Mouse (Mus musculus) E14TG2a.4 (cell line): ENCODE results near the gene Slx1b.

ENCODE experiments used
- CTCF ChIP-seq: conservative IDR thresholded peaks from 2 replicates; pipeline ENCODE4 v1.5.1; 2014; ENCODE audit warnings: low read length
- POU5F1 ChIP-seq: IDR thresholded peaks from 2 replicates; pipeline ENCODE4 v1.6.1; 2014; ENCODE audit warnings: low read length, borderline replicate concordance

DNA sequence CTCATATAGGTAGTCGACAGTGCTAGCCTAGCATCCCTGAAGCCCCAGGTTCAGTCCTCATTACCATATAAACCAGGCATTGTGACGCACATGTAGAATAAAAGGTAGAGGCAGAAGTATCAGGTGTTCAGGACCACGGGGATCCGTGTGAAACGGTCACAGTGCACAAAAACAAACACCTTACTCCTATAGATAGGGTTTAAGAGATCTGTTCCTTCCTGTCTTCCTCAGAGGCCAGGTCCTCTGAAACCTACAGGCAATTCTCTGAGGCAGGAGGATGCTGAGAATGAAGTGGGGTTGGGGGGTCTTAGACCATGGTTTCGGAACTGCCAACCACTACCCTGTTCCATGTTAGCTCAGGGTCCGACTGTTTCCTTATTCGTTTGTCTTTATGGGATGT, 2.3 kb upstream of the Slx1b start:
- no peak for TF ChIP-seq POU5F1
- TF ChIP-seq CTCF, result no peak
